Mouse (Mus musculus) CH12.LX (cell line): ENCODE measurements at regions not wholly inside any gene's neighbourhood (a gene's known extent, or its start where the extent isn't known, plus 50 kb on each side); places are given as distances from the start of the nearest gene placed in this dataset.

Experiments
- DNase-seq: peaks from one replicate; pipeline ENCODE4 v3.0.0-alpha.2; 2013; ENCODE audit errors: extremely low read depth
- H3K27ac ChIP-seq: 2 replicates; pipeline ENCODE4 v1.5.1; 2012; ENCODE audit warnings: low read depth, mild to moderate bottlenecking, control low read depth, moderate library complexity; ENCODE audit not compliant: insufficient read depth
- H3K27me3 ChIP-seq: replicated peaks from 2 replicates; pipeline ENCODE3; 2012; ENCODE audit warnings: inconsistent platforms
- H3K36me3 ChIP-seq, 2 experiments: replicated peaks in 1 of 2; 2 replicates each; pipeline versions ENCODE3 to v1.6.1; 2012; ENCODE audit warnings: inconsistent platforms in 1 of 2, low read length in 1 of 2, mild to moderate bottlenecking in 1 of 2, mixed read lengths in 1 of 2, moderate library complexity in 1 of 2; ENCODE audit not compliant: control insufficient read depth in 1 of 2, insufficient read depth in 1 of 2
- H3K4me1 ChIP-seq, 2 experiments: 2 replicates each; pipeline ENCODE4 v1.6.1; 2012; ENCODE audit warnings: inconsistent platforms in 1 of 2, moderate library complexity in 1 of 2; ENCODE audit not compliant: insufficient read depth in 2 of 2, control insufficient read depth in 1 of 2
- H3K4me2 ChIP-seq: 2 replicates; pipeline ENCODE4 v1.6.1; 2012; ENCODE audit warnings: low read depth, mild to moderate bottlenecking, control low read depth; ENCODE audit not compliant: poor library complexity, insufficient read depth, severe bottlenecking
- H3K4me3 ChIP-seq, 3 experiments: fragments of 150-350 bp in 1 of 3; sonication (generic) in 1 of 3; replicated peaks in 1 of 3; 2 replicates each; pipeline versions ENCODE3 to v1.5.1; 2011 to 2012; ENCODE audit warnings: low read depth in 2 of 3, low read length in 2 of 3, mild to moderate bottlenecking in 2 of 3, moderate library complexity in 2 of 3, control low read depth in 1 of 3, improper control_type of control experiment in 1 of 3, inconsistent platforms in 1 of 3, mixed read lengths in 1 of 3; ENCODE audit not compliant: poor library complexity in 1 of 3
- H3K79me2 ChIP-seq: replicated peaks from 2 replicates; pipeline ENCODE4 v1.6.1; 2012; ENCODE audit warnings: mild to moderate bottlenecking, moderate library complexity; ENCODE audit not compliant: control insufficient read depth, poor library complexity, insufficient read depth, severe bottlenecking; ENCODE audit errors: extremely low read depth
- H3K9ac ChIP-seq: 2 replicates; pipeline ENCODE4 v1.6.1; 2012; ENCODE audit warnings: low read depth, mild to moderate bottlenecking, control low read depth, moderate library complexity; ENCODE audit not compliant: insufficient read depth
- H3K9me3 ChIP-seq: replicated peaks from 2 replicates; pipeline ENCODE3; 2012; ENCODE audit warnings: low read length, inconsistent platforms, mixed read lengths
- CHD1 ChIP-seq: IDR thresholded peaks from 2 replicates; pipeline ENCODE4 v1.6.1; 2012; ENCODE audit warnings: low read depth, low read length, improper control_type of control experiment, inconsistent platforms
- CHD2 ChIP-seq: IDR thresholded peaks from 2 replicates; pipeline ENCODE4 v1.6.1; 2011; ENCODE audit warnings: low read length, improper control_type of control experiment
- E2F4 ChIP-seq: IDR thresholded peaks from 2 replicates; pipeline ENCODE4 v1.6.1; 2011; ENCODE audit warnings: low read depth, low read length, improper control_type of control experiment; ENCODE audit not compliant: insufficient replicate concordance
- ELF1 ChIP-seq: IDR thresholded peaks from 2 replicates; pipeline ENCODE4 v1.6.1; 2014; ENCODE audit warnings: low read depth, mild to moderate bottlenecking, inconsistent platforms, low read length, improper control_type of control experiment
- EP300 ChIP-seq: IDR thresholded peaks from 2 replicates; pipeline ENCODE4 v1.6.1; 2011; ENCODE audit warnings: low read length, improper control_type of control experiment
- GABPA ChIP-seq: IDR thresholded peaks from 2 replicates; pipeline ENCODE4 v1.6.1; 2012; ENCODE audit warnings: low read depth, low read length, improper control_type of control experiment, inconsistent platforms; ENCODE audit not compliant: insufficient replicate concordance
- JUN ChIP-seq: IDR thresholded peaks from 2 replicates; pipeline ENCODE4 v1.6.1; 2011; ENCODE audit warnings: low read depth, mild to moderate bottlenecking, low read length, improper control_type of control experiment, moderate library complexity; ENCODE audit not compliant: insufficient read depth
- JUND ChIP-seq: conservative IDR thresholded peaks from 2 replicates; pipeline ENCODE4 v1.6.1; 2011; ENCODE audit warnings: low read depth, low read length, improper control_type of control experiment
- MAX ChIP-seq: IDR thresholded peaks from 2 replicates; pipeline ENCODE4 v1.6.1; 2011; ENCODE audit warnings: low read length, improper control_type of control experiment
- MAZ ChIP-seq: IDR thresholded peaks from 2 replicates; pipeline ENCODE4 v1.6.1; 2012; ENCODE audit warnings: low read depth, mild to moderate bottlenecking, inconsistent platforms, low read length, improper control_type of control experiment, moderate library complexity
- MEF2A ChIP-seq: IDR thresholded peaks from 2 replicates; pipeline ENCODE4 v1.6.1; 2014; ENCODE audit warnings: low read depth, mild to moderate bottlenecking, inconsistent platforms, low read length, improper control_type of control experiment, borderline replicate concordance
- MYC ChIP-seq: IDR thresholded peaks from 2 replicates; pipeline ENCODE4 v1.6.1; 2011; ENCODE audit warnings: low read depth, mild to moderate bottlenecking, improper control_type of control experiment, low read length
- NELFE ChIP-seq: IDR thresholded peaks from 2 replicates; pipeline ENCODE4 v1.6.1; 2011; ENCODE audit warnings: low read depth, low read length, improper control_type of control experiment
- NRF1 ChIP-seq: IDR thresholded peaks from 2 replicates; pipeline ENCODE4 v1.6.1; 2014; ENCODE audit warnings: low read depth, mild to moderate bottlenecking, inconsistent platforms, low read length, improper control_type of control experiment, moderate library complexity
- POLR2A ChIP-seq: IDR thresholded peaks from 2 replicates; pipeline ENCODE4 v1.6.1; 2011; ENCODE audit warnings: low read depth, mild to moderate bottlenecking, improper control_type of control experiment, low read length
- POLR2AphosphoS2 ChIP-seq: IDR thresholded peaks from 2 replicates; pipeline ENCODE4 v1.6.1; 2011; ENCODE audit warnings: low read depth, low read length, improper control_type of control experiment
- RAD21 ChIP-seq: IDR thresholded peaks from 2 replicates; pipeline ENCODE4 v1.6.1; 2011; ENCODE audit warnings: low read depth, mild to moderate bottlenecking, low read length, improper control_type of control experiment, moderate library complexity
- SIN3A ChIP-seq: IDR thresholded peaks from 2 replicates; pipeline ENCODE4 v1.6.1; 2012; ENCODE audit warnings: low read length, improper control_type of control experiment, inconsistent platforms
- TCF12 ChIP-seq: IDR thresholded peaks from 2 replicates; pipeline ENCODE4 v1.6.1; 2014; ENCODE audit warnings: low read depth, mild to moderate bottlenecking, inconsistent platforms, low read length, improper control_type of control experiment
- UBTF ChIP-seq: IDR thresholded peaks from 2 replicates; pipeline ENCODE4 v1.6.1; 2012; ENCODE audit warnings: low read depth, mild to moderate bottlenecking, inconsistent platforms, low read length, improper control_type of control experiment, moderate library complexity
- ZC3H11A ChIP-seq: IDR thresholded peaks from 2 replicates; pipeline ENCODE4 v1.6.1; 2012; ENCODE audit warnings: low read depth, mild to moderate bottlenecking, inconsistent platforms, low read length, improper control_type of control experiment
- ZMIZ1 ChIP-seq: IDR thresholded peaks from 2 replicates; pipeline ENCODE4 v1.6.1; 2012; ENCODE audit warnings: low read depth, mild to moderate bottlenecking, inconsistent platforms, low read length, improper control_type of control experiment
- ZNF384 ChIP-seq: IDR thresholded peaks from 2 replicates; pipeline ENCODE4 v1.6.1; 2012; ENCODE audit warnings: low read depth, low read length, improper control_type of control experiment, inconsistent platforms
- dilution Hi-C: fragments of 300-500 bp; cut with MboI; formaldehyde crosslinking; loops from 2 replicates; pipeline ENCODE4 v1.14.3; 2020; ENCODE audit warnings: low sequenced_read_pairs; ENCODE audit not compliant: extremely low pct_unique_long_range_greater_than_20kb, extremely low pct_ligation_motif_present
- in situ Hi-C: fragments of 300-500 bp; cut with MboI; formaldehyde crosslinking; loops from 3 replicates; pipeline ENCODE4 v1.14.3; 2019; ENCODE audit warnings: low sequenced_read_pairs, low pct_ligation_motif_present, low pct_unique_long_range_greater_than_20kb, mixed read lengths

DNA sequence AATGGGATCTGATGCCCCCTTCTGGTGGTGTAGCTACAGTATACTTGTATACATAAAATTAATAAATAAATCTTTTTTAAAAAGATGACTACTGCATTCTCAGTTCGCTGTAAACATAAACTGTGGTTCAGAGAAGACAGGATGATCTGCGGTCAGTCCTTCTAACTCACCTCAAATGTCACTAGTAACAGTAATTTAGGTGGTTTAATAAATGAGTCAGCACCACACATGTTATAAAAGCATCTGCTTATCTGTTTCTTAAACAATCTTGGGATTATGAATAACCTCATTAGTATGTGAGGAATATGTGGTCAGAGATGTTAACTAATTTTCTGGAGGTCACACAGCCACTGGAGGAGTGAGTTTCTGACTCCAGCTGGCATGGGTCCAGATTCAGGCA is 385.2 kb upstream of the Nrp1 start:
- Histone ChIP-seq H3K79me2 (no peaks in the 10 kb centered on the region), H3K4me3 (no peak overlapping the region), H3K9me3 (no peaks in the 10 kb centered on the region), H3K9ac (no peak overlapping the region), H3K27me3 (no peaks in the 10 kb centered on the region), H3K4me2 (no peak overlapping the region), H3K27ac (no peak overlapping the region), H3K36me3 (no peaks in the 10 kb centered on the region), H3K4me1 (peaks cover 0 to 1% of the 10 kb centered on the region in 2 experiments; a peak in 1 of 4 replicates)
- in situ Hi-C loops (loop anchor here (25.0 kb wide), 1 partner anchor 389 kb away; the partner anchor contains the start of gene Nrp1), dilution Hi-C loops (no loop called here)
- no peak for DNase-seq
- TF ChIP-seq EP300 (no peak), E2F4 (no peak), POLR2A (no peak), SIN3A (no peak), JUND (no peak), MYC (no peak), CHD2 (no peak), ZC3H11A (no peak), JUN (no peak), MAX (no peak), ZMIZ1 (no peak), NRF1 (no peak), ELF1 (no peak), POLR2AphosphoS2 (no peak)

DNA sequence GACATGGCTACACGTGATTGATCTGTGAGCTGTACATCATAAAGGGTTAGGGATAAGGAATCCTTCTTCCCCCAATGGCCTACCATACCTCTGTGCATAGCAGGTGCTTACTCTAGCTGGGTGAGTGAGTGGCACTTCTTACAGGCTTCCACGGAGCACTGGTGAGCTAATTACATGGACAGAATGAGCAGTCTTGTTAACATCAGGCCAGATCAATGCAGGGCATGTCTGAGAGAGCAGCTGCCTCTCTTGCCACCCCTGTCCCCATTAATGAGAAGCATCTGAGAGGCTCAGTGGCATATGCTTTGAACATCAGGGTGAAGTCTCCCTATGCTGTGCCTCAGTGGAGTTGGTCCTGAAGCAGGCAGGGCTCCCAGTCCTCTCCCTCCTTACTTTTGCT is 380.7 kb upstream of the Nrp1 start:
- in situ Hi-C loops (no loop called here), dilution Hi-C loops (no loop called here)
- Histone ChIP-seq H3K9me3 (no peaks in the 10 kb centered on the region), H3K27me3 (no peaks in the 10 kb centered on the region), H3K4me1 (peaks cover 0 to 10% of the 10 kb centered on the region in 2 experiments; a peak in 2 of 4 replicates), H3K9ac (no peak overlapping the region), H3K27ac (no peak overlapping the region), H3K36me3 (no peaks in the 10 kb centered on the region), H3K4me3 (no peak overlapping the region), H3K79me2 (no peaks in the 10 kb centered on the region), H3K4me2 (no peak overlapping the region)
- no peak for DNase-seq
- no peak for TF ChIP-seq MAX
- TF ChIP-seq ZNF384 = no peak
- no peak for TF ChIP-seq NRF1
- TF ChIP-seq GABPA = no peak
- TF ChIP-seq ELF1 = no peak
- no peak for TF ChIP-seq NELFE
- TF ChIP-seq UBTF = no peak
- TF ChIP-seq POLR2A = no peak
- no peak for TF ChIP-seq MAZ
- no peak for TF ChIP-seq RAD21
- no peak for TF ChIP-seq MEF2A
- no peak for TF ChIP-seq TCF12
- TF ChIP-seq CHD1 = no peak
